Mouse (Mus musculus): Measurements from ENCODE around the gene Mchr1. TPM values are rescaled to one million over a fixed set of nuclear protein-coding genes. Genes with fewer than 3 reads are reported as not detected.
"Not testable (repeated sequence)": the region's sequence is repeated elsewhere in the genome, so short reads cannot be mapped to it uniquely, and the experiment has no call there.

Gene Mchr1
- polyA plus RNA-seq, 1 experiment from 2014 or later: 5.8 TPM

DNA sequence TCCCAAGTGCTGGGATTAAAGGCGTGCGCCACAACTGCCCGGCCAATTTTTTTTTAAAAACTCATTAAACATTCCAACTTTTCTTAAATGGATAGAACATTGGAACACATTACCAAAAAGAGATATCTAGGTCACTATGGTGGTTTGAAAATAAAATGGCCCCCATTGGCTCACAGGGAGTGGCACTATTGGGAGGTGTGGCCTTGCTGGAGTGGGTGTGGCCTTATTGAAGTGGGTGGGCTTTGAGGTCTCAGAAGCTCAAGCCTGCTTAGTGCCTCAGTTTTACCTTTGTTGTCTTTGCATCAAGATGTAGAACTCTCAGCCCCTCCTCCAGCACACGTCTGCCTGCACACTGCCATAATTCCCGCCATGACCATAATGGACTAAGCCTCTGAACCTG, 32.8 kb upstream of the Mchr1 start:
- Histone ChIP-seq H3K27me3 (replicated peaks) (no peaks in the 10 kb centered on the region), H3K4me3 (no peak overlapping the region), H3K9ac (no peak overlapping the region), H3K27ac (no peak overlapping the region), H3K9me3 (no peaks in the 10 kb centered on the region), H3K4me1 (no peaks in the 10 kb centered on the region), H3K36me3 (replicated peaks) (no peaks in the 10 kb centered on the region), H3K4me2 (no peak overlapping the region)
- no peak for ATAC-seq (replicated peaks)
- WGBS: 93% methylated on average over 5 of the region's 5 CpGs

DNA sequence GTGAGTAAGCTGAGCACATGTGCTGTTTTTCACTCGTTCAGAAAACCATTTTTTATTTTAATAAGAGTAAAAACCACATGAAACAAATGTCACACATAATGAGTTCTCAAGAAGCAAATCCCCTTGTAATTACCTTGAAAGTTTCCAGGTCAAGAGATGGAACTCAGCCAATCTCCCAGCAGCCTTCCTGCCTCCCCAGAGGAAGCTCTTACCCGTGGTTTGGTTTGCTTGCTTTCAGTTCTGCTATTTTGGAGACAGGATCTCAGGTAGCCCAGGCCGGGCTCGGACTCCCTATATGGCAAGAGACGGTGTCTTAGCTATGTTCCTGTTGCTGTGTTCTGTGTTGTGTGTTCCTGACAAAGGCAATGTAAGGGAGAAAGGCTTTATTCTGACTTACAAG, 24.8 kb upstream of the Mchr1 start:
- Histone ChIP-seq H3K9me3 (no peaks in the 10 kb centered on the region), H3K4me2 (no peak overlapping the region), H3K9ac (no peak overlapping the region), H3K27ac (peak overlapping the region; percentile 1; the same call in 1 of the 2 replicates), H3K36me3 (replicated peaks) (no peaks in the 10 kb centered on the region), H3K4me3 (no peak overlapping the region), H3K27me3 (replicated peaks) (no peaks in the 10 kb centered on the region), H3K4me1 (no peaks in the 10 kb centered on the region)
- WGBS: 70% methylated on average over 5 of the region's 5 CpGs
- no peak for ATAC-seq (replicated peaks)

DNA sequence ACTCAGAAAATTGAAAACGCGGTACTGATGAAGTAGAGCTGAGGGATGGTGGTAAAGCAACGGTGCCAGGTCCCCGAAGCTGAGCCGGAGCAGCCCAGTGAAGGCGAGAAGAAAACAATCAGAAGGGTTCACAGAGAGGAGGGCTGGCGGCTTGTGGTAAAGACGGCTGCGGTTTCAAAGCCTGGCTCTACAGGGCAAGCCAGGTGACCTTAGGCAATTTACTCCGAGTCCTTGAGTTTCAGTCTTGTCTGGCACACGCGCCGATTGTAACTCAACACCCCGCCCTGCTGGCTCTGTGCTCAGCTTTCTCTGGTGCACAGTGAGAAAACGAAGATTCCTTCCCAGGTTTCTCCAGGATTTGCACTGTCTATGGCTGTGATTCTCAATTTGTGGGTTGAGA, 22.3 kb upstream of the Mchr1 start:
- Histone ChIP-seq H3K4me2 (no peak overlapping the region), H3K4me1 (no peaks in the 10 kb centered on the region), H3K9me3 (no peaks in the 10 kb centered on the region), H3K27me3 (replicated peaks) (no peaks in the 10 kb centered on the region), H3K27ac (no peak overlapping the region), H3K9ac (no peak overlapping the region), H3K36me3 (replicated peaks) (no peaks in the 10 kb centered on the region), H3K4me3 (no peak overlapping the region)
- 78% methylated on average over 15 of the region's 15 CpGs for WGBS
- ATAC-seq (replicated peaks): no peak

DNA sequence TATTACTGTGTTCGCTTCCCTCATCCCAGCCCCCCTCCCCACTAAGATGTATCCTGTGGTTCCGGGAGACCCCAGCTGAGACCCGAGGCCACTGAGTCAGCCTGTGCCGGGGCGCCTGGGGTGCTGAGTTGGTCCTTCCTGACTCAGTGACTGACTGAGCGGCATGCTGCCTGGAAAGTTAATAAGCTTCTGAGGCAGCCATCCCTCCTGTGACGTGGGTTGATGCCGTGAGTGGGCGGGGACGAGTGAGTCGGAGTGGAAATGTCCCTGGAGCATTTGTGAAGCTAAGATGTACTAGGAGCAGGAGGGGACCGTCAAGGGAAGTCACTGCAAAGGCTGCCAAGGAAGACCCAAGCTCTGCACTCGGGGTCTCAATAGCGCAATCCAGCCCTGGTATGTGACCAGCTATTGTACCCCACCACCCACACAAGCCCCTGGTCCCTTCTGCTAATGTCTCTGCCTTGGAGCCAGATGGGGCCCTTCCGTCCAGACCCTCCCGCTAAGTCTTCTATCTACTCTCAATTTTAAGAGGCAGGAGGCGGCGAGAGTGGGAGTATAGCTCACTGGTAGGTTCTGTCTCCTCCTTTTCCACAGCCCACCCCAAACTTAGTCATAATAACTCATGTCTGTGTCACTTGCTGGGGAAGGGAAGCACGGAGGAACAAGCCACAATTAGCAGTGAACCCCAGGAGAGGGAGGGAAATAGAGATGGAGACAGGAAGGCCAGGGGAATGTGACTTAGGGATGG, 18.2 kb upstream of the Mchr1 start:
- no peaks in the 10 kb centered on the region for H3K9me3 ChIP-seq
- WGBS: 82% methylated on average over 19 of the region's 19 CpGs
- ATAC-seq (replicated peaks): no peak

DNA sequence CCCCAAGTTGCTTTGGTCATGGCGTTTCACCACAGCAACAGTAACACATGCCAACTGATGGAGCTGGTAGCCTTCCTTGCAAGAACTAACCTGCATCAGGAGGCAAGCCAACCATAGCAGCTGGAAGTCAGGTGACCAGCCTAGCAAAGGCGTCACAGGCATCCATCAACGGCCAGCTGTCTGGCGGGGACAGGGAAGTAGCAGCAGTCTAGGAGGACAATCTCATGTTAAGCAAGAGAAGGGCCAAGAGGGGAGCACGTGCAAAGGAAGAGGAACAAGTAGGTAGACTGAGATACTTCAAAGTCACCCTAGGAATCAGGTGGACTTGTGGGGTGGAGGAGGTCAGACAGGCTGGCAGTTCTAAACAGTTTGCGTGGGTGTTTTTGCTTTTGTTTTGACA, 16.2 kb upstream of the Mchr1 start:
- Histone ChIP-seq H3K9me3 (no peaks in the 10 kb centered on the region), H3K4me3 (no peak overlapping the region), H3K4me1 (no peaks in the 10 kb centered on the region), H3K9ac (no peak overlapping the region), H3K27me3 (replicated peaks) (no peaks in the 10 kb centered on the region), H3K4me2 (no peak overlapping the region), H3K27ac (no peak overlapping the region), H3K36me3 (replicated peaks) (no peaks in the 10 kb centered on the region)
- ATAC-seq (replicated peaks): no peak
- WGBS: 78% methylated on average over 6 of the region's 6 CpGs

More for the DNA sequence above, 18.2 kb upstream of the Mchr1 start:
- Histone ChIP-seq H3K4me2 (no peak overlapping the region), H3K36me3 (replicated peaks) (no peaks in the 10 kb centered on the region), H3K4me3 (no peak overlapping the region), H3K27me3 (replicated peaks) (no peaks in the 10 kb centered on the region), H3K4me1 (no peaks in the 10 kb centered on the region), H3K9ac (no peak overlapping the region), H3K27ac (no peak overlapping the region)

DNA sequence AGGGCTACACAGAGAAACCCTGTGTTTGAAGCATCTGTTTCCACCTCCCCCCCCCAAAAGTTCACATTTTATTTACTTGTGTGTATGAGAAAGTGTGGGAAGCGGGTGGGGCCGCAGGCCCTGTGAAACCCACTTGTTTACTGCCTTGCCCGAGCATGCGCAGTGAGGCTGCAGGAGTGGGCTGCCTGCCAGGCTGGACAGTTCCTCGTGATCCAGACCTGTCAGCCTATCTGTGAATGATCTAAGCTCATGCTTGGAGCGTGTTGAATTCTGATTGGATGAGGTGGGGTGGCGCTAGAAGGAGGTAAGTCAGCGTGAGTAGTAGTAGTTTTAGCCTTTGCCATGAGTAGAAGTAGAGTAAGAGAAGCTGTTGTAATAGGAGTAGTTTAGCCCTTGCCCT, 15.2 kb upstream of the Mchr1 start:
- not testable (repeated sequence) for H3K4me3 ChIP-seq; H3K9me3 ChIP-seq; H3K4me2 ChIP-seq; H3K27ac ChIP-seq; H3K36me3 ChIP-seq (replicated peaks); H3K9ac ChIP-seq; H3K27me3 ChIP-seq (replicated peaks); ATAC-seq (replicated peaks); H3K4me1 ChIP-seq
- 79% methylated on average over 8 of the region's 8 CpGs for WGBS

DNA sequence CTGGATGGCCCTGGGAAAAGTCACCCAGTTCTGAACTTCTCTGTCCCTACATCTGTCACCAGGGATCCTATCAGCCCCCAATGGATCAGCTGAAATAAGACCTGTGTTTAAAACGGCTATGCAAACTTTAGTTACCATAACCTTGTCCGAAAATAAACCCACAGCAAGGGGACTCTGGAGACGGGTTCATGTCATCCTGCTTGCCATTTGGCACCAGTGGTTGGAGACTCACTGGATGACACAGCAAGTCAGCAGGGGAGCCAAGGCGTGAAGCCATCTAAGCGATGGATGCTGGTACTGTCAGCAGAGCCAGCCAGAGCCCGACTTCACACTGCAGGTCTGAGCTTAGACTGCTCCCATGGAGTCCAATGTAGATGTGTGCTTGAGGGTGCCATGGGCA, 13.9 kb upstream of the Mchr1 start:
- no peaks in the 10 kb centered on the region for H3K27me3 ChIP-seq (replicated peaks)
- no peaks in the 10 kb centered on the region for H3K4me1 ChIP-seq
- no peak overlapping the region for H3K27ac ChIP-seq
- no peak overlapping the region for H3K4me3 ChIP-seq
- WGBS: 83% methylated on average over 6 of the region's 6 CpGs
- no peak overlapping the region for H3K4me2 ChIP-seq
- no peaks in the 10 kb centered on the region for H3K36me3 ChIP-seq (replicated peaks)
- no peak for ATAC-seq (replicated peaks)
- no peaks in the 10 kb centered on the region for H3K9me3 ChIP-seq
- H3K9ac ChIP-seq: no peak overlapping the region

DNA sequence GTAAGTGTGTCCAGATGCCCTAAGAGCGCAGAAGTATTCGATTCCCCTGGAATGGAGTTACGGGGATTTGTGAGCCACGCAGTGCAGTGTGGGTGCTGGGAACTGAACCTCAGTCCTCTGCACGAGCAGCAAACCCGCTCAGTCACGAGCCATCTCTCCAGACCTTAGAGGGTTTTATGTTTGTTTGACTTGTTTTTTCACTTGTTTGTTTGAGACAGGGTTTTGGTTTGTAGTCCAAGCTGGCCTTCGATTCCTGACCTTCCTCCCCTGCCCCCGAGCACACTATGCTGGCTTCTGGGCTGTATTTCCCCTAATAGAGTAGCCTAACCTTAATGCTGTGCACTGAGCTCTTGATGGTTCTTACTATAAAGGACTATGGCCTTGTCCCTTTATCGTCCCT, 10.3 kb upstream of the Mchr1 start:
- H3K4me3 ChIP-seq: no peak overlapping the region
- no peak overlapping the region for H3K9ac ChIP-seq
- no peak for ATAC-seq (replicated peaks)
- no peaks in the 10 kb centered on the region for H3K36me3 ChIP-seq (replicated peaks)
- WGBS: 90% methylated on average over 10 of the region's 10 CpGs
- H3K27ac ChIP-seq: no peak overlapping the region
- H3K9me3 ChIP-seq: no peaks in the 10 kb centered on the region
- H3K4me2 ChIP-seq: no peak overlapping the region
- H3K27me3 ChIP-seq (replicated peaks): no peaks in the 10 kb centered on the region
- H3K4me1 ChIP-seq: no peaks in the 10 kb centered on the region

DNA sequence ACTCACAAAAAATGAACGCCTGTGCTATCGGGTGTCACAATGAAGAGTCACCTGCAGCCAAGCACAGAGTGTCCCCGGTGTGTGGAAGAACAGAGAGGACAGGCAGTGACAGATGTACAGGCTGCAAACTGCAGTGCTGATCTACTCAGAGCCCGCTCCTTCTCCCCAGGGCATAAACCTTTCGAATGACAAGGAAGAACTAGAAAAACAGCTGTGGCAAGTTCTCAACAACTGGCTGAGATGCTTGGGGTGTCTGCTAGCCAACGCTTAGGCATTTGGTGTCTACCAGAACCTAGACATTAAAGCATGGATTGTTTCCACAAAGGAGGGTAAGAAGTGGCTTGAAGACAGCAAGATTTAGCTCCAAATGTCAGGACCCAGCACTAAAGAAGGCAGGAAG, 9.6 kb upstream of the Mchr1 start:
- Histone ChIP-seq H3K27ac (no peak overlapping the region), H3K9me3 (no peaks in the 10 kb centered on the region), H3K4me3 (no peak overlapping the region), H3K36me3 (replicated peaks) (no peaks in the 10 kb centered on the region), H3K4me2 (no peak overlapping the region), H3K27me3 (replicated peaks) (no peaks in the 10 kb centered on the region), H3K4me1 (no peaks in the 10 kb centered on the region), H3K9ac (no peak overlapping the region)
- 87% methylated on average over 6 of the region's 6 CpGs for WGBS
- no peak for ATAC-seq (replicated peaks)

DNA sequence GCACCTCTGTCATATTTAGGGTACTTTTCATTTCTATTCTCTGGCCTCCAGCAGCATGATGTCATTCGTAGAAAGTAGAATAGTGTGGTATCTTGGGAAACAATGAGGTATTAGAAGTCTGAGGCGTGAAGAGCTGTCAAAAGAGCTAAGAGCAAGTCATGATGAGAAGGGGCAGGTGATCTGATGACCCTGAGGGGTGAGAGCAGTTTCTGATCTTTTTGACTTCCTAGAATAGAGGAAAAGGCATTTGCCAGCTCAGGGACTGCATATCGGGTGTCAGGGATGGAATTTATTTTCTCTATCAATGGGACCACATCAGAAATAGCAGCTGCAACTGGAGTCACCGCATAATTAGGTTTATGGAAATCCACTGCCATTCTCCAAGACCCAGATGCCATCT, 8.5 kb upstream of the Mchr1 start:
- WGBS: 42% methylated on average over 4 of the region's 4 CpGs
- no peak overlapping the region for H3K4me2 ChIP-seq
- no peak for ATAC-seq (replicated peaks)
- H3K27ac ChIP-seq: 0 out of 2 replicates have a peak overlapping the region, but pooled peaks have one; percentile 0
- no peaks in the 10 kb centered on the region for H3K36me3 ChIP-seq (replicated peaks)
- no peak overlapping the region for H3K9ac ChIP-seq
- no peaks in the 10 kb centered on the region for H3K27me3 ChIP-seq (replicated peaks)
- no peaks in the 10 kb centered on the region for H3K9me3 ChIP-seq
- no peak overlapping the region for H3K4me3 ChIP-seq
- H3K4me1 ChIP-seq: no peaks in the 10 kb centered on the region

DNA sequence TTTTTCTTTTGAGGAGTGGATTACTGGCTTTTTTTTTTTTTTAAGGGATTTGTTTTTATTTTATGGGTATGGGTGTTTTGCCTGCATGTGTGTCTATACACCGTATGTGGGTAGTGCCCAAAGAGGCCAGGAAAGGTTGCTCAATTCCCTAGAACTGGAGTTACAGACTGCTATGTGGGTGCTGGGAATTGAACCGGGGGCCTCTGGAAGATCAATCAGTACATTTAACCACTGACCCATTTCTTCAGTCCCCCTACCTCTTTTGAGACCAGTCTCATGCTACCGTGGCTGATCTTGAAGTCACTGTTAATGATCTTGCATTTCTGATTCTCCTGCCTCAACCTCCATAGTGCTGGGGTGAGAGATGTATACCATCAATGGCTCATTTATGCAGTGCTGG, 8.0 kb upstream of the Mchr1 start:
- ATAC-seq (replicated peaks): no peak
- H3K4me1 ChIP-seq: no peaks in the 10 kb centered on the region
- H3K4me3 ChIP-seq: no peak overlapping the region
- H3K27ac ChIP-seq: no peak overlapping the region
- H3K27me3 ChIP-seq (replicated peaks): no peaks in the 10 kb centered on the region
- no peak overlapping the region for H3K9ac ChIP-seq
- no peak overlapping the region for H3K4me2 ChIP-seq
- H3K9me3 ChIP-seq: no peaks in the 10 kb centered on the region
- H3K36me3 ChIP-seq (replicated peaks): no peaks in the 10 kb centered on the region
- 85% methylated on average over 3 of the region's 3 CpGs for WGBS

DNA sequence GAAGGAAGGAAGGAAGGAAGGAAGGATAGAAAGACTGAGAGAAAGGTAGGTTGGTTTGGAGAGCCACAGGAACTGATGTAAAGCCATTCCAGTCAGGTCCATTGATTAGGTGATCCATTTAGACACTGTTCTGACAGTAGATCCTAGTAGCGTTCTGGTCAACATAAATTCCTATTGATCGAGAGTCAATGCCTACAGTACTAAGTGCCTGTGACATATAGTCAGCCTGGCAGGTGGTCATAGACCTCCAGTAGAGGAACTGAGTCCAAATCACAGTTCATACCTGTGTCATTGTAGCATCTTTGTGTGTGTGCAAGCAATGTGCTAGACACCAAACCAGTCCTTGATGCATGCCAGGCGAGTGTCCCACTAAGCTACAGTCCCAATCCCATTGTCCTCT, 7.0 kb upstream of the Mchr1 start:
- no peak overlapping the region for H3K4me2 ChIP-seq
- H3K9me3 ChIP-seq: no peaks in the 10 kb centered on the region
- no peaks in the 10 kb centered on the region for H3K27me3 ChIP-seq (replicated peaks)
- H3K36me3 ChIP-seq (replicated peaks): no peaks in the 10 kb centered on the region
- no peaks in the 10 kb centered on the region for H3K4me1 ChIP-seq
- whole genome bisulfite sequencing: 91% methylated on average over 3 of the region's 3 CpGs
- no peak overlapping the region for H3K4me3 ChIP-seq
- ATAC-seq (replicated peaks): no peak
- H3K27ac ChIP-seq: no peak overlapping the region
- H3K9ac ChIP-seq: no peak overlapping the region

DNA sequence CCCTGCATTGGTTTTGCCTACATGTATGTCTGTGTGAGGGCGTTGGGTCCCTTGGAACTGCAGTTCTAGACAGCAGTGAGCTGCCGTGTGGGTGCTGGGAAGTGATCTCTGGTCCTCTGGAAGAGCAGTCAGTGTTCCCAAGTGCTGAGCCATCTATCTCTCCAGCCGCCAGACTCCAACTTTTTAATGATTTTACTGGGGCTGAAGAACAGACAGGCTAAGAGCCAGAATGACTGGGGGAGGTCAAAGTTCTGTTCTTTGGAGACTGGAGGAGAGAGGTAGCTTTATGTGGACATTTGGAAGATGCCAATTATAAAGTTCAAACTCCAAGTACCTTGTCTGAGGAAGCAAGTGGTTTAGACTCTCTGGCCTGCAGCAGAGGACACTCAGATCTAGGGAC, 5.5 kb upstream of the Mchr1 start:
- ATAC-seq (replicated peaks): no peak
- no peak overlapping the region for H3K9ac ChIP-seq
- no peaks in the 10 kb centered on the region for H3K9me3 ChIP-seq
- no peak overlapping the region for H3K27ac ChIP-seq
- H3K4me1 ChIP-seq: peaks cover 3% of the 10 kb centered on the region; the same call in 1 of the 2 replicates
- 70% methylated on average over 3 of the region's 3 CpGs for WGBS
- H3K36me3 ChIP-seq (replicated peaks): no peaks in the 10 kb centered on the region
- no peaks in the 10 kb centered on the region for H3K27me3 ChIP-seq (replicated peaks)
- no peak overlapping the region for H3K4me3 ChIP-seq
- no peak overlapping the region for H3K4me2 ChIP-seq

Measured in midbrain, embryonic 15.5 days (tissue).